In genomic region chr16:5155014-5155413, GRCm38 (mm10) we compare ENCODE assay signal across 39 mouse cellular contexts. TPM values are rescaled to one million over a fixed set of nuclear protein-coding genes. Genes with fewer than 3 reads are reported as not detected.
"Had no signal": no experiment of that assay in that cellular context is flagged by ENCODE, and none has a peak within 500 bp of the region (broad histone marks: within the 10 kb centered on the region; RNA-seq: fewer than 3 reads in every experiment).

No protein-coding gene starts in this region.

- H3K4me1 ChIP-seq: heart, embryonic 12.5 days; heart, embryonic 15.5 days; intestine, embryonic 15.5 days; kidney, embryonic 15.5 days had no signal

- H3K4me3 ChIP-seq: heart, embryonic 10.5 days; heart, embryonic 12.5 days; heart, embryonic 13.5 days; heart, embryonic 15.5 days; hindbrain, embryonic 10.5 days; hindbrain, embryonic 12.5 days; hindbrain, embryonic 13.5 days; hindbrain, embryonic 15.5 days; intestine, embryonic 15.5 days; kidney, embryonic 15.5 days; layer of hippocampus, adult 2 months had no signal

- H3K9ac ChIP-seq: heart, embryonic 12.5 days; heart, embryonic 13.5 days; heart, embryonic 15.5 days; hindbrain, embryonic 12.5 days; hindbrain, embryonic 13.5 days; hindbrain, embryonic 14.5 days; hindbrain, embryonic 15.5 days; intestine, embryonic 15.5 days; kidney, embryonic 15.5 days had no signal

- H3K27me3 ChIP-seq: hindbrain, embryonic 15.5 days had no signal

- H3K27ac ChIP-seq: heart, embryonic 10.5 days; heart, embryonic 13.5 days; heart, embryonic 15.5 days; hindbrain, embryonic 10.5 days; hindbrain, embryonic 14.5 days; hindbrain, embryonic 15.5 days; hindbrain, postnatal 0 days; intestine, embryonic 15.5 days; kidney, embryonic 15.5 days; kidney, postnatal 0 days; layer of hippocampus, adult 2 months had no signal

- ATAC-seq: hindbrain, embryonic 16.5 days; hindbrain, postnatal 0 days; inflammation-experienced regulatory T-cells, adult 6 months; intestine, embryonic 15.5 days; intestine, embryonic 16.5 days; intestine, postnatal 0 days had no signal

- H3K9me3 ChIP-seq: heart, embryonic 10.5 days; heart, embryonic 12.5 days; heart, embryonic 13.5 days; heart, embryonic 15.5 days; hindbrain, embryonic 10.5 days; hindbrain, embryonic 12.5 days; hindbrain, embryonic 13.5 days; hindbrain, embryonic 15.5 days; intestine, embryonic 15.5 days; kidney, embryonic 15.5 days had no signal

- H3K36me3 ChIP-seq: heart, embryonic 10.5 days; heart, embryonic 12.5 days; heart, embryonic 13.5 days; heart, embryonic 15.5 days; hindbrain, embryonic 10.5 days; hindbrain, embryonic 12.5 days; hindbrain, embryonic 13.5 days; hindbrain, embryonic 15.5 days; intestine, embryonic 15.5 days; kidney, embryonic 15.5 days had no signal

- H3K4me2 ChIP-seq: heart, embryonic 11.5 days; heart, embryonic 12.5 days; heart, embryonic 13.5 days; heart, embryonic 15.5 days; hindbrain, embryonic 12.5 days; hindbrain, embryonic 13.5 days; hindbrain, embryonic 14.5 days; hindbrain, embryonic 15.5 days; intestine, embryonic 15.5 days; kidney, embryonic 15.5 days had no signal

- DNase-seq: heart, postnatal 10 days; heart, postnatal 14 days; heart, postnatal 36 days; heart, postnatal 4 days; kidney, adult 11 months; kidney, adult 18-20 months; kidney, adult 2 months; kidney, adult 8-10 months; kidney, adult 9 months; kidney, postnatal 10 days; kidney, postnatal 14 days; kidney, postnatal 25 days; kidney, postnatal 36 days; kidney, postnatal 4 days; layer of hippocampus, adult 9-11 months; layer of hippocampus, postnatal 36 days had no signal

RNA-seq across cellular contexts. Expression of gene Sec14l5, which starts 8.1 kb away (rescaled TPM):
- total RNA-seq: hematopoietic stem cell, adult 5-6 weeks had no signal
- polyA plus RNA-seq: heart, embryonic 10.5 days; heart, embryonic 11.5 days; heart, embryonic 12.5 days; heart, postnatal 0 days; inflammation-experienced regulatory T-cells, adult 6 months; intestine, embryonic 16.5 days; intestine, postnatal 0 days; kidney, embryonic 14.5 days; kidney, postnatal 0 days; large intestine, adult 2 months had no signal

RNA-seq across cellular contexts. Expression of gene Ppl, which starts 22.8 kb away (rescaled TPM):
- total RNA-seq: hematopoietic stem cell, adult 5-6 weeks had no signal
